9 mouse cellular contexts compared by ENCODE assay signal in genomic region chr16:16596582-16596981, GRCm38 (mm10). TPM values are rescaled to one million over a fixed set of nuclear protein-coding genes. Genes with fewer than 3 reads are reported as not detected.
DNase-seq lines count a peak whose midpoint lies in the region; TF ChIP-seq lines count a peak whose summit lies in the region.
"Had no signal": no experiment of that assay in that cellular context is flagged by ENCODE, and none has a peak within 500 bp of the region (broad histone marks: within the 10 kb centered on the region; RNA-seq: fewer than 3 reads in every experiment).

No protein-coding gene starts in this region.

- peak; percentile 3 to 20 for DNase-seq in adrenal gland, postnatal 36 days
- no peak for DNase-seq in adrenal gland, postnatal 25 days
- DNase-seq in kidney, adult 9 months, result peak; percentile 39
- no peak for DNase-seq in kidney, postnatal 4 days
- peak; percentile 15 for DNase-seq in A20 (ENCODE audit: low read depth, low spot score)
- no peak for DNase-seq in brain, embryonic 14.5 days (ENCODE audit: low read depth)
- no peak for DNase-seq in thymus, postnatal 10 days (ENCODE audit: low spot score in 2 of 2)
- no peak for DNase-seq in left cerebral cortex, adult 9 months (ENCODE audit: low spot score in 2 of 2)
- DNase-seq: lung, postnatal 10 days had no signal

- TF ChIP-seq CTCF in brain, embryonic 14.5 days (IDR thresholded peaks at IDR 0.05; ENCODE audit: borderline replicate concordance, extremely low read depth, insufficient read depth, insufficient read length), result peak; percentile 26; the same call in 1 of the 2 replicates

- TF ChIP-seq POLR2A in brain, embryonic 14.5 days (IDR thresholded peaks at IDR 0.05; ENCODE audit: borderline replicate concordance, extremely low read depth, insufficient read depth, insufficient read length, poor library complexity, severe bottlenecking), result no peak

RNA-seq across cellular contexts. Expression of gene Fgd4, which starts 3.8 kb away (rescaled TPM):
- 10 to 100 TPM in 1 of 2 experiments, 1 to 10 TPM in 1; 9.2 to 16.2 TPM for total RNA-seq in adrenal gland, postnatal 36 days (2021)
- 18.5 and 19.4 TPM in 2 replicates for total RNA-seq in adrenal gland, postnatal 25 days (2021)
- polyA plus RNA-seq in brain, embryonic 14.5 days (2012; rRNA removed), result 13.1 and 15.5 TPM in 2 replicates

Comparison
In these comparisons a context has a peak if more than half of its experiments do, and no peak if none do; other contexts are left out.
1. DNase-seq: peak in adrenal gland, postnatal 36 days (2 of 2), kidney, adult 9 months (single experiment) and A20 (single experiment); none in adrenal gland, postnatal 25 days (single experiment), kidney, postnatal 4 days (0 of 2), brain, embryonic 14.5 days (single experiment), thymus, postnatal 10 days (0 of 2) and left cerebral cortex, adult 9 months (0 of 2).